Mouse (Mus musculus) urinary bladder, adult 18-20 months (tissue): ENCODE results near the gene Mc3r.

ENCODE experiments used
- DNase-seq, 2 experiments: peaks; one replicate each; pipeline ENCODE4 v3.0.0; 2022; ENCODE audit warnings: low spot score in 2 of 2, mixed read lengths in 2 of 2

Mc3r gene

DNA sequence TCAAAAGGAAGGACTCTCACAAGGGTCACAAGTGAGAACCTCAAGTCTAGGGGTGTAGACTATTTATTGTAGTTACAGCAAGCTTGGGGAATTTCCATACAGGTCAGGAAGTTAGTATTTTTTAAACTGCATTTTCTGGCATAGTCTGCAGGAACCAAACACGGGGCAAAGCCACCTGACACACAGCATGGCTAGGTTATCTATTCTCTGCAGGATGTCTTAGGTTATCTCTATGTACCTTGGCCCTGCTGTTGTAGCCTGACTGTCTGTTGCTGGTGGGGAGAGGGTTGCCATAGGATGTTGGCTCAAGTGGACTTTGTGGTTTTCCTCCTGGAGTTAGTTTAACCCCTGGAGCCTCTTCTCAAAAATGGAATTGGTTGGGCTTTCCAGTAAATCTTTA, 49.8 kb downstream of the Mc3r start:
- no peak for DNase-seq

DNA sequence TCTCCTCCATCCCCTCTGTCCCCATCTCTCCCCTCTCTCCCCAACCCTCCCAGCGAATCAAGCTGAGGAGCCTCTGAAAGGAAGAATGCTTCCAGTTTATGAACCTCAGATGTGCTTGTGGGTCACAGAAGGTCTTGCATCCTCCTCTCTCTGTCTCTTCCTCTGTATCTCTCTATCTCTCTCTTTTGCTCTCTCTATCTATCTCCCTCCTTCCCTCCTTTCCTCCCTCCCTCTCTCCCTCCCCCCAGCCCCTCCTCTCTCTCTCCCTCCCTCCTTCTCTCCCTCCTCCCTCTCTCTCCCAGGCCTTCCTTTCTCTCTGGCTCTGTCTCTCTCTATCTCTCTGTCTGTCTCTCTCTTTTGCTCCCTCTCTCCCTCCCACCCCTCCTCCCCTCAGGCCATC, 50.2 kb downstream of the Mc3r start:
- DNase-seq: no peak

- no peak for DNase-seq
These were observed 51.0 kb downstream of the Mc3r start for GRCm38 (mm10) chr2:172299126-172299921.
